Mouse (Mus musculus) MEL (cell line): ENCODE data around the gene Cdadc1. TPM values are rescaled to one million over a fixed set of nuclear protein-coding genes. Genes with fewer than 3 reads are reported as not detected.

ENCODE experiments used
- DNase-seq: peaks from one replicate; pipeline ENCODE4 v3.0.0; 2011; ENCODE audit warnings: low read depth, low spot score
- H3K27ac ChIP-seq: 2 replicates; pipeline ENCODE4 v1.5.1; 2012; ENCODE audit warnings: low read depth, mild to moderate bottlenecking, control low read depth, low read length, moderate library complexity; ENCODE audit not compliant: control insufficient read depth
- H3K27me3 ChIP-seq, 2 experiments: fragments of 150-350 bp in 1 of 2; sonication (generic) in 1 of 2; 2 replicates each; pipeline ENCODE4 v1.6.1; 2012; ENCODE audit warnings: low read length in 2 of 2, mild to moderate bottlenecking in 2 of 2, improper control_type of control experiment in 1 of 2, moderate library complexity in 1 of 2; ENCODE audit not compliant: insufficient read depth in 2 of 2, control insufficient read depth in 1 of 2
- H3K36me3 ChIP-seq, 2 experiments: 2 replicates each; pipeline ENCODE4 v1.6.1; 2012 to 2014; ENCODE audit warnings: low read length in 2 of 2, improper control_type of control experiment in 1 of 2, inconsistent platforms in 1 of 2, mild to moderate bottlenecking in 1 of 2; ENCODE audit not compliant: insufficient read depth in 2 of 2, control insufficient read depth in 1 of 2
- H3K4me1 ChIP-seq, 2 experiments: fragments of 150-350 bp in 1 of 2; sonication (generic) in 1 of 2; 2 replicates each; pipeline ENCODE4 v1.6.1; 2012; ENCODE audit warnings: low read length in 2 of 2, improper control_type of control experiment in 1 of 2, mild to moderate bottlenecking in 1 of 2; ENCODE audit not compliant: insufficient read depth in 2 of 2, control insufficient read depth in 1 of 2
- H3K4me3 ChIP-seq, 2 experiments: fragments of 150-350 bp in 1 of 2; sonication (generic) in 1 of 2; 2 replicates each; pipeline ENCODE4 v1.5.1; 2012; ENCODE audit warnings: low read depth in 2 of 2, low read length in 2 of 2, mild to moderate bottlenecking in 2 of 2, moderate library complexity in 2 of 2, control low read depth in 1 of 2, improper control_type of control experiment in 1 of 2; ENCODE audit not compliant: control insufficient read depth in 1 of 2, insufficient read depth in 1 of 2
- H3K79me2 ChIP-seq: 2 replicates; pipeline ENCODE4 v1.6.1; 2012; ENCODE audit warnings: mild to moderate bottlenecking, low read length, moderate library complexity; ENCODE audit not compliant: control insufficient read depth, poor library complexity, insufficient read depth
- H3K9ac ChIP-seq: 2 replicates; pipeline ENCODE4 v1.6.1; 2012; ENCODE audit warnings: low read depth, mild to moderate bottlenecking, control low read depth, low read length, moderate library complexity; ENCODE audit not compliant: control insufficient read depth, poor library complexity, severe bottlenecking
- H3K9me3 ChIP-seq: fragments of 150-350 bp; sonication (generic); replicated peaks from 2 replicates; pipeline ENCODE4 v1.6.1; 2012; ENCODE audit warnings: mild to moderate bottlenecking, low read length, improper control_type of control experiment, moderate library complexity; ENCODE audit not compliant: insufficient read depth
- CHD1 ChIP-seq: IDR thresholded peaks from 2 replicates; pipeline ENCODE4 v1.6.1; 2012; ENCODE audit warnings: low read depth, mild to moderate bottlenecking, inconsistent platforms, low read length, improper control_type of control experiment
- CTCF ChIP-seq, 3 experiments: IDR thresholded peaks in 2 of 3; conservative IDR thresholded peaks in 1 of 3; 2 replicates each; pipeline ENCODE4 v1.5.1; 2011 to 2012; ENCODE audit warnings: low read length in 3 of 3, low read depth in 2 of 3, mild to moderate bottlenecking in 2 of 3, improper control_type of control experiment in 1 of 3, inconsistent platforms in 1 of 3, mixed read lengths in 1 of 3, moderate library complexity in 1 of 3; ENCODE audit not compliant: control insufficient read depth in 1 of 3, insufficient read depth in 1 of 3, poor library complexity in 1 of 3, severe bottlenecking in 1 of 3
- E2F4 ChIP-seq: IDR thresholded peaks from 2 replicates; pipeline ENCODE4 v1.6.1; 2011; ENCODE audit warnings: low read depth, low read length, improper control_type of control experiment, borderline replicate concordance
- ELF1 ChIP-seq: IDR thresholded peaks from 2 replicates; pipeline ENCODE4 v1.6.1; 2014; ENCODE audit warnings: low read depth, mild to moderate bottlenecking, inconsistent platforms, low read length, improper control_type of control experiment, moderate library complexity
- GABPA ChIP-seq: IDR thresholded peaks from 2 replicates; pipeline ENCODE4 v1.6.1; 2012; ENCODE audit warnings: low read depth, mild to moderate bottlenecking, inconsistent platforms, low read length, improper control_type of control experiment, moderate library complexity
- HCFC1 ChIP-seq: IDR thresholded peaks from 2 replicates; pipeline ENCODE4 v1.6.1; 2012; ENCODE audit warnings: low read depth, mild to moderate bottlenecking, inconsistent platforms, low read length, improper control_type of control experiment, moderate library complexity
- JUND ChIP-seq: IDR thresholded peaks from 2 replicates; pipeline ENCODE4 v1.6.1; 2011; ENCODE audit warnings: low read depth, mild to moderate bottlenecking, improper control_type of control experiment, low read length
- KAT2A ChIP-seq: conservative IDR thresholded peaks from 2 replicates; pipeline ENCODE4 v1.6.1; 2012; ENCODE audit warnings: low read depth, low read length, improper control_type of control experiment, inconsistent platforms
- MAZ ChIP-seq: IDR thresholded peaks from 2 replicates; pipeline ENCODE4 v1.6.1; 2012; ENCODE audit warnings: low read depth, mild to moderate bottlenecking, inconsistent platforms, low read length, improper control_type of control experiment
- MYB ChIP-seq: IDR thresholded peaks from 2 replicates; pipeline ENCODE4 v1.6.1; 2011; ENCODE audit warnings: mild to moderate bottlenecking, low read depth, low read length, improper control_type of control experiment
- MYC ChIP-seq: IDR thresholded peaks from 2 replicates; pipeline ENCODE4 v1.6.1; 2011; ENCODE audit warnings: low read depth, mild to moderate bottlenecking, low read length, improper control_type of control experiment, moderate library complexity
- POLR2AphosphoS2 ChIP-seq: IDR thresholded peaks from 2 replicates; pipeline ENCODE4 v1.6.1; 2011; ENCODE audit warnings: low read length, improper control_type of control experiment
- POLR2AphosphoS5 ChIP-seq: IDR thresholded peaks from 2 replicates; pipeline ENCODE4 v1.6.1; 2012; ENCODE audit warnings: low read depth, borderline replicate concordance, mild to moderate bottlenecking, inconsistent platforms, low read length, moderate library complexity, mixed read lengths
- SIN3A ChIP-seq: IDR thresholded peaks from 2 replicates; pipeline ENCODE4 v1.6.1; 2012; ENCODE audit warnings: low read length, improper control_type of control experiment, inconsistent platforms
- SMC3 ChIP-seq: IDR thresholded peaks from 2 replicates; pipeline ENCODE4 v1.6.1; 2011; ENCODE audit warnings: low read depth, low read length, improper control_type of control experiment
- TAL1 ChIP-seq: IDR thresholded peaks from 2 replicates; pipeline ENCODE4 v1.6.1; 2012; ENCODE audit warnings: mild to moderate bottlenecking, inconsistent platforms, low read length, moderate library complexity, mixed read lengths
- TBP ChIP-seq: IDR thresholded peaks from 2 replicates; pipeline ENCODE4 v1.8.0; 2011; ENCODE audit warnings: low read depth, low read length, improper control_type of control experiment
- UBTF ChIP-seq: IDR thresholded peaks from 2 replicates; pipeline ENCODE4 v1.6.1; 2012; ENCODE audit warnings: low read depth, mild to moderate bottlenecking, inconsistent platforms, low read length, improper control_type of control experiment, moderate library complexity, borderline replicate concordance; ENCODE audit not compliant: insufficient read depth
- USF2 ChIP-seq, 2 experiments: IDR thresholded peaks; 2 replicates each; pipeline ENCODE4 v1.6.1; 2011 to 2012; ENCODE audit warnings: improper control_type of control experiment in 2 of 2, low read length in 2 of 2, borderline replicate concordance in 1 of 2, inconsistent platforms in 1 of 2, low read depth in 1 of 2, mild to moderate bottlenecking in 1 of 2; ENCODE audit not compliant: insufficient read depth in 1 of 2
- ZC3H11A ChIP-seq: IDR thresholded peaks from 2 replicates; pipeline ENCODE4 v1.6.1; 2012; ENCODE audit warnings: low read depth, mild to moderate bottlenecking, inconsistent platforms, low read length, improper control_type of control experiment
- ZKSCAN1 ChIP-seq: IDR thresholded peaks from 2 replicates; pipeline ENCODE4 v1.6.1; 2012; ENCODE audit warnings: low read depth, mild to moderate bottlenecking, inconsistent platforms, low read length, improper control_type of control experiment, moderate library complexity
- ZMIZ1 ChIP-seq: IDR thresholded peaks from 2 replicates; pipeline ENCODE4 v1.6.1; 2012; ENCODE audit warnings: low read depth, mild to moderate bottlenecking, inconsistent platforms, low read length, improper control_type of control experiment, moderate library complexity
- polyA plus RNA-seq, 2 experiments: library from polyadenylated mRNA; stranded (reverse) in 1 of 2; unstranded in 1 of 2; fragments of >175 nt in 1 of 2; fragments of >200 nt in 1 of 2; gene quantifications; 2 replicates each; pipeline versions ENCODE4 v1.2.1 to v1.2.4; 2012; ENCODE audit warnings: low replicate concordance in 2 of 2, low read depth in 1 of 2; ENCODE audit not compliant: insufficient read length in 2 of 2, insufficient read depth in 1 of 2, missing spikeins in 1 of 2
- total RNA-seq: library from RNA; depleted of rRNA; stranded (reverse); fragments of 300-350 nt; gene quantifications from 2 replicates; pipeline ENCODE4 v1.2.3, GENCODE M21; 2012

The Cdadc1 gene
- total and polyA plus RNA-seq, 3 experiments: 16.4 to 23.8 TPM; not detected in 1

- H3K79me2 ChIP-seq: no peaks in the 10 kb centered on the region
- H3K36me3 ChIP-seq: no peaks in the 10 kb centered on the region; a peak in 1 of 4 replicates
- no peaks in the 10 kb centered on the region for H3K9me3 ChIP-seq
- H3K27me3 ChIP-seq: no peaks in the 10 kb centered on the region
- H3K9ac ChIP-seq: no peak overlapping the region
- no peak overlapping the region for H3K4me3 ChIP-seq
- DNase-seq: no peak
- TF ChIP-seq USF2 (IDR thresholded peaks at IDR 0.05; ENCODE audit: borderline replicate concordance in 1 of 2, insufficient read depth in 1 of 2, low read depth in 1 of 2, low read length in 2 of 2) (no peak), UBTF (no peak), SIN3A (no peak), MAZ (no peak), SMC3 (no peak), ZKSCAN1 (no peak), E2F4 (no peak), TBP (no peak), ZC3H11A (no peak), HCFC1 (no peak), TAL1 (no peak), CTCF (IDR thresholded peaks at IDR 0.05 in 2 of 3, conservative IDR thresholded peaks at IDR 0.05 in 1 of 3; ENCODE audit: control insufficient read depth in 1 of 3, insufficient read depth in 1 of 3, low read depth in 2 of 3, low read length in 3 of 3, poor library complexity in 1 of 3, severe bottlenecking in 1 of 3) (no peak), MYB (no peak), ZMIZ1 (no peak), POLR2AphosphoS2 (no peak), JUND (no peak), GABPA (no peak), ELF1 (no peak)
- no peaks in the 10 kb centered on the region for H3K4me1 ChIP-seq
- no peak overlapping the region for H3K27ac ChIP-seq
These were observed 57.5 kb downstream of the Cdadc1 start for GRCm38 (mm10) chr14:59540230-59540629.

- Histone ChIP-seq H3K4me1 (no peaks in the 10 kb centered on the region), H3K4me3 (no peak overlapping the region), H3K79me2 (no peaks in the 10 kb centered on the region), H3K9ac (no peak overlapping the region), H3K36me3 (no peaks in the 10 kb centered on the region; a peak in 1 of 4 replicates), H3K27ac (no peak overlapping the region), H3K9me3 (no peaks in the 10 kb centered on the region), H3K27me3 (no peaks in the 10 kb centered on the region)
- DNase-seq: no peak
- TF ChIP-seq POLR2AphosphoS5 (no peak), UBTF (no peak), SIN3A (no peak), POLR2AphosphoS2 (no peak), CHD1 (no peak), KAT2A (no peak), MYC (no peak)
These were observed 59.8 kb downstream of the Cdadc1 start for GRCm38 (mm10) chr14:59537829-59538432.
